Mouse (Mus musculus) heart, adult 18-20 months (tissue): ENCODE data around the gene Adamts10. TPM values are rescaled to one million over a fixed set of nuclear protein-coding genes. Genes with fewer than 3 reads are reported as not detected.
A peak's percentile ranks its signal among the peaks of the same experiment; 100 is the strongest.

Source experiments
- DNase-seq, 2 experiments: peaks; one replicate each; pipeline ENCODE4 v3.0.0; 2021 to 2022; ENCODE audit warnings: mixed read lengths in 1 of 2
- long read RNA-seq, 2 experiments: library from polyadenylated mRNA; stranded (forward); transcript quantifications; one replicate each; pipeline ENCODE4 v2.0.0; 2021
- total RNA-seq, 2 experiments: library from RNA; stranded (reverse); gene quantifications; 2 replicates each; pipeline ENCODE4 v1.2.3; 2021

The Adamts10 gene
- 1 to 10 TPM; 7.8 to 9.4 TPM for total RNA-seq
- long read RNA-seq, experiment 1, full-length matches to known transcripts, result 3 of 3 reads
- long read RNA-seq, experiment 1, partial matches to known transcripts, result 0 of 3 reads
- long read RNA-seq, experiment 1, other reads (novel, unspliced or antisense), result 0 of 3 reads
- long read RNA-seq, experiment 2, partial matches to known transcripts, result 0 of 3 reads
- long read RNA-seq, experiment 2, other reads (novel, unspliced or antisense), result 3 of 3 reads

GRCm38 (mm10) chr17:33523918-33524755, at the start of gene Adamts10:
Gene Adamts10, plus strand, starts transcription at chr17:33524204.
- DNase-seq, result peak; percentile 86 to 87

GRCm38 (mm10) chr17:33484020-33484419, 40.0 kb upstream of the Adamts10 start:
- DNase-seq, result no peak

- DNase-seq, result no peak
Observed at GRCm38 (mm10) chr17:33487211-33487610, 36.8 kb upstream of the Adamts10 start.

GRCm38 (mm10) chr17:33487652-33488051, 36.4 kb upstream of the Adamts10 start:
- peak; percentile 14 to 17 for DNase-seq

- no peak for DNase-seq
Observed at GRCm38 (mm10) chr17:33491371-33491770, 32.6 kb upstream of the Adamts10 start.

- DNase-seq, result peak; percentile 18 to 53
Observed at GRCm38 (mm10) chr17:33493065-33493464, 30.9 kb upstream of the Adamts10 start.

- DNase-seq, result peak in 1 of 2 experiments; percentile 15
Observed at GRCm38 (mm10) chr17:33494586-33494985, 29.4 kb upstream of the Adamts10 start.

- DNase-seq, result no peak
Observed at GRCm38 (mm10) chr17:33498918-33499317, 25.1 kb upstream of the Adamts10 start.

GRCm38 (mm10) chr17:33508386-33508785, 15.6 kb upstream of the Adamts10 start:
- DNase-seq, result no peak

GRCm38 (mm10) chr17:33510172-33510571, 13.8 kb upstream of the Adamts10 start:
- DNase-seq, result no peak

GRCm38 (mm10) chr17:33512441-33513415, 11.3 kb upstream of the Adamts10 start:
- DNase-seq, result peak in 1 of 2 experiments; percentile 41

- no peak for DNase-seq
Observed at GRCm38 (mm10) chr17:33513874-33514273, 10.1 kb upstream of the Adamts10 start.

- no peak for DNase-seq
Observed at GRCm38 (mm10) chr17:33520366-33520765, 3.6 kb upstream of the Adamts10 start.

GRCm38 (mm10) chr17:33523431-33523917, 530 bp upstream of the Adamts10 start:
- peak in 1 of 2 experiments; percentile 45 for DNase-seq

GRCm38 (mm10) chr17:33524806-33525373, 886 bp downstream of the Adamts10 start:
- DNase-seq, result peak; percentile 40 to 49

GRCm38 (mm10) chr17:33526506-33526905, 2.5 kb downstream of the Adamts10 start:
- peak; percentile 72 to 85 for DNase-seq

- DNase-seq, result peak; percentile 49 to 70
Observed at GRCm38 (mm10) chr17:33539106-33539675, 15.2 kb downstream of the Adamts10 start.

GRCm38 (mm10) chr17:33539878-33540277, 15.9 kb downstream of the Adamts10 start:
- no peak for DNase-seq

- DNase-seq, result no peak
Observed at GRCm38 (mm10) chr17:33549212-33549611, 25.2 kb downstream of the Adamts10 start.

- DNase-seq, result no peak
Observed at GRCm38 (mm10) chr17:33550388-33550787, 26.4 kb downstream of the Adamts10 start.

GRCm38 (mm10) chr17:33552113-33552512, 28.1 kb downstream of the Adamts10 start:
- no peak for DNase-seq
